Mouse (Mus musculus) heart, postnatal 0 days (tissue): ENCODE data around the gene Ska3.
A peak's percentile ranks its signal among the peaks of the same experiment; 100 is the strongest.

Experiments used
- CTCF ChIP-seq: IDR thresholded peaks from 2 replicates; pipeline ENCODE4 v1.5.1; 2016; ENCODE audit warnings: antibody characterized with exemption, control low read depth, low read depth
- EP300 ChIP-seq: IDR thresholded peaks from 2 replicates; pipeline ENCODE4 v1.6.1; 2016; ENCODE audit warnings: antibody characterized with exemption, low read depth

GRCm38 (mm10) chr14:57808558-57808957 is 17.4 kb downstream of the Ska3 start:
- peak; percentile 64 for TF ChIP-seq CTCF
- no peak for TF ChIP-seq EP300
